Mouse (Mus musculus) heart, embryonic 15.5 days (tissue): Measurements from ENCODE around the gene Lif. TPM values are rescaled to one million over a fixed set of nuclear protein-coding genes. Genes with fewer than 3 reads are reported as not detected.

Source experiments
- ATAC-seq: fragments of 200-750 bp; cut with Nextera tagmentation; replicated peaks from 2 replicates; pipeline ENCODE4 v1.8.0; 2017; ENCODE audit warnings: low read depth, moderate TSS enrichment; ENCODE audit not compliant: insufficient number of reproducible peaks, insufficient read depth, low FRiP score
- H3K27ac ChIP-seq: fragments of 300-500 bp; sonication (generic); 2 replicates; pipeline ENCODE4 v1.5.1; 2015; ENCODE audit warnings: mild to moderate bottlenecking, inconsistent platforms
- H3K27me3 ChIP-seq: fragments of 300-500 bp; sonication (generic); 2 replicates; pipeline ENCODE4 v1.6.1; 2015; ENCODE audit warnings: inconsistent platforms
- H3K36me3 ChIP-seq: fragments of 300-500 bp; sonication (generic); 2 replicates; pipeline ENCODE4 v1.6.1; 2015; ENCODE audit warnings: mild to moderate bottlenecking, inconsistent platforms
- H3K4me1 ChIP-seq: fragments of 300-500 bp; sonication (generic); replicated peaks from 2 replicates; pipeline ENCODE4 v1.6.1; 2015; ENCODE audit warnings: inconsistent platforms
- H3K4me2 ChIP-seq: fragments of 300-500 bp; sonication (generic); 2 replicates; pipeline ENCODE4 v1.6.1; 2015; ENCODE audit warnings: inconsistent platforms, mild to moderate bottlenecking, moderate library complexity
- H3K4me3 ChIP-seq: fragments of 300-500 bp; sonication (generic); 2 replicates; pipeline ENCODE4 v1.5.1; 2015; ENCODE audit warnings: mild to moderate bottlenecking, inconsistent platforms
- H3K9ac ChIP-seq: fragments of 300-500 bp; sonication (generic); 2 replicates; pipeline ENCODE4 v1.6.1; 2015; ENCODE audit warnings: mild to moderate bottlenecking, inconsistent platforms
- H3K9me3 ChIP-seq: fragments of 300-500 bp; sonication (generic); replicated peaks from 2 replicates; pipeline ENCODE4 v1.6.1; 2016; ENCODE audit warnings: inconsistent platforms
- WGBS: fragments of 180-500 bp; shearing (Covaris S2); methylation state at CpG from one replicate; pipeline ENCODE4 v1.1.7; 2015; ENCODE audit warnings: mixed read lengths; 5-methylcytosine and 5-hydroxymethylcytosine counted together
- polyA plus RNA-seq: library from polyadenylated mRNA; unstranded; fragments of >200 nt; fragmentation: Nextera tagmentation; extraction: Ambion mirVana; gene quantifications from 2 replicates; pipeline ENCODE4 v1.2.1, GENCODE M21; 2015

The Lif gene
- polyA plus RNA-seq, 1 experiment from 2014 or later = 0.23 TPM

DNA sequence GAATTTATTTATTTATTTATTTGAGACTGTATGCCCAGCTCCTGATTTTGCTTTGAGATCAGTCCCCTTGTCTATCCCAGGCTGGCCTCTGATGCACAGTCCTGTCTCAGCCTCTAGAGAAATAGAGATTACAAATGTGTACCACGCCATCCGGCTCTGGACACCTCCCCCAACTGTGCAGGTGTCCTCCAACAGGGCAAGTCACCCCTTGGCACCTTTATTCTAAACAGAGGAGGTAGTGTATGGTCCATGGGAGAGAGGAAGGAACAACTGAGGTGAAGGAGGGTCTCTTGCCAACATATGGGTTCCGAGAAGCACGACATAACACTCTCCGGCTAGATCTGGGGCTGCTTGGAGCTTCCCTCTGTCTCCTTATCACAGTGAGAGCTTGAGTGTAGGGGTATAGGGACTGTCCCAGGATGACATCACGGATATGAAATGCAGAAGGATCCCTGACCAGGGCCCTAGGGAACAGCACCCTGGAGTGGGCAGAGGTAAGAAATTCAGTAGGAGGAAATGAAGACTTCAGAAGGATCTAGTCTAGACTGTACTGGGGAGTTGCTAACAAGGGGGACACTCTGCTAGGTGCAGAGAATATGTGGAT, 22.2 kb upstream of the Lif start:
- H3K27me3 ChIP-seq = 0 out of 2 replicates have a peak, but pooled peaks cover 4% of the 10 kb centered on the region
- H3K36me3 ChIP-seq = no peaks in the 10 kb centered on the region
- WGBS = 81% methylated on average over 6 of the region's 6 CpGs
- H3K4me3 ChIP-seq = no peak overlapping the region
- peaks cover 4% of the 10 kb centered on the region; the same call in 1 of the 2 replicates for H3K4me1 ChIP-seq
- no peak for ATAC-seq
- no peaks in the 10 kb centered on the region for H3K9me3 ChIP-seq
- no peak overlapping the region for H3K27ac ChIP-seq
- H3K4me2 ChIP-seq = no peak overlapping the region
- no peak overlapping the region for H3K9ac ChIP-seq

DNA sequence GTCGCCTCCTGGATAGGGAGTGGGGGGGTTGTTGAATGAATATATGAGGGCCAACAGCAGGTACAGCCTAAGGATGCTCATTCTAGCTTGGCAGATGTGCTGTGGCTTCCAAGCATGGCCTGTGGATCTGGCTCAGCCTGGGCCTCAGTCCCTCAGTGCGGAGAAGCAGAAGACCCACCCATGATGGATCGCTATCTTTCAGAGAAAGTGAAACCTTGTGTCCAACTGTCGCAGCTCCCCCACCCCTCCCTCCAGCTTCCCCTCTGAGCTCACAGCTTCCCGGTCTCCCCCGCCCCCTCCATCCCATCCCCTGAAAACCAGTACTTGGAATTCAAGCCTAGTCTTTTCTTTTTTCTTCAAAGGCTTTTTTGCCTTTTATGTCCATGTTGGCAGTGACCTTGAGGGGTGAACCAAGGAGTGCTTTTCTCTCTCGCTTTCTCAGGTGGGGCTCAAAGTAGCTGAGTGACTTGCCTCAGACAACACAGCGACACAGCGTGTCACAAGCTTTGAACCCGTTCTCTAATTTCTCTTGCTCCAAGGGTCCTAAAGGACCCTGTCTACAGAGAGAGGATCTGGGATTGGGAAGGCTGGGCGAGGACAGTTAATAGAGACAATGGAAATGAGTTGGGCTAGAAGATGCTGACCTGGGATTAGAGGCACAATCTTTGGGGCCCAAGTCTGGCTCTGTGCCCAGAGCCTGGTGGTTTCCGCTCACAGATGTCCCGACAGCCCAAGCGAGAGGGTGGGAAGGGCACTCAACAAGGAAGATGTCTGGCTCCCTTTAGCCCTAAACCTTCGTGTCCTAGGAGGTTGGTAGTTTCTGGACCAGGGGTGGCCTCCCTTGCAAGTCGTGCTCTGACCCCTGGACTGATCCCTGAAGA, 21.5 kb upstream of the Lif start, which contains the start of gene Osm:
Gene Osm, plus strand, starts transcription at position 756 of the 881 bp plus-strand sequence.
- H3K9ac ChIP-seq = no peak within 1 kb of the TSS
- peak within 1 kb of the TSS; percentile 4; the same call in 1 of the 2 replicates for H3K4me3 ChIP-seq
- H3K4me1 ChIP-seq = peaks cover 4% of the 10 kb centered on the region; the same call in 1 of the 2 replicates
- no peaks in the 10 kb centered on the region for H3K9me3 ChIP-seq
- WGBS = 58% methylated on average over 16 of the region's 16 CpGs
- no peaks in the 10 kb centered on the region for H3K36me3 ChIP-seq
- ATAC-seq = no peak
- 0 out of 2 replicates have a peak, but pooled peaks cover 4% of the 10 kb centered on the region for H3K27me3 ChIP-seq
- no peak within 1 kb of the TSS for H3K27ac ChIP-seq
- peak within 1 kb of the TSS; percentile 23; the same call in 1 of the 2 replicates for H3K4me2 ChIP-seq

DNA sequence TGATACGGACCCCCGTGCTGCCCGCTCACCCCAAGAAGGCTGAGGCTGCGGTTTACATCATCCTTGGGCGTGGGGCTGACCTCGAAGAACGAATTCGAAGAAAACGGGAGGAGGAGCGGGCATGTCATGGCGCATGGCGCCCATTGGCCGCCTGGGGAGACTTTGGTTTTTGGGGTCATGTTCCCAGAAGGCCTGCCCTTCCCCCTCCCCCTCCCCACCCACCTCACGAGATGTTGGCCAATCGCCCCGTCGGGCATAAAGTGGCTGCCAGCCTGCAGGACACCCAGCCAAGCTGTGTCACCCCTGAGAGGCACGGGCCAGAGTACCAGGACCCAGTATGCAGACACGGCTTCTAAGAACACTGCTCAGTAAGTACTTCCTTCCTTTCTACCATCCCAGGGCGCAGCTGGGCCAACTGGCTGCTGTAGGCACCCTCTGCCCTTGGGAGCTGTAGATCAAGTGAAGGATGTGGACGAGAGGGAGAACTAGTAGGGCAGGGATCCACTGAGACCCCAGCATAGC, 20.8 kb upstream of the Lif start:
- Histone ChIP-seq H3K27ac (no peak overlapping the region), H3K4me1 (peaks cover 4% of the 10 kb centered on the region; the same call in 1 of the 2 replicates), H3K4me2 (peak overlapping the region; percentile 23; the same call in 1 of the 2 replicates), H3K4me3 (no peak overlapping the region; the same call in 1 of the 2 replicates), H3K9ac (no peak overlapping the region), H3K36me3 (no peaks in the 10 kb centered on the region), H3K9me3 (no peaks in the 10 kb centered on the region), H3K27me3 (0 out of 2 replicates have a peak, but pooled peaks cover 4% of the 10 kb centered on the region)
- no peak for ATAC-seq
- 81% methylated on average over 21 of the region's 21 CpGs for WGBS

DNA sequence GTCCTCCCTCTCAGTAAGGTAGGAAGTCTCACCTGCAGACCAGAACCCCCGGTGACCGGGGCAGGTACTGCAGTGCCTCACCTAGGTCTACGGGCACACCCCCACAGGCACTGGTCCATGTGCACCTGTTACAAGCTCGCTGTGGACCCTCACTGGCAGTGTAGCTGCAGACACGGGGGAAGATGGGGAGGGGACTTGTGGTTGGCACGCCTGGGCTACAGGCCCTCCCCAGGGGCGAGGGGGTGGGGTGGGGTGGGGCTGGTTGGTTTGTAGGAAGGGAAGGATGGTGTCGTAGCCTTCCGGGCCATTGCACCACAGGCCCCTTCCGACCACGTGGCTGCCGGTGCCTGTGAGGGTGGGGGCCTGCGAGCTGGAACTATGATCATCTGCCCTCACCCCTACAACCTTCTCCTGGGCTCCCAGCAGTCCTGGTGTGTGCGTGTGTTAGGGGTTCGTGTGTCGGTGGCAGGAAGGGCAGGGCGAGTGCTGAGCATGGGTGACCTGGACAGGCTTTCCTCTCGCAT, 19.9 kb upstream of the Lif start:
- H3K4me3 ChIP-seq = peak overlapping the region; percentile 4; the same call in 1 of the 2 replicates

DNA sequence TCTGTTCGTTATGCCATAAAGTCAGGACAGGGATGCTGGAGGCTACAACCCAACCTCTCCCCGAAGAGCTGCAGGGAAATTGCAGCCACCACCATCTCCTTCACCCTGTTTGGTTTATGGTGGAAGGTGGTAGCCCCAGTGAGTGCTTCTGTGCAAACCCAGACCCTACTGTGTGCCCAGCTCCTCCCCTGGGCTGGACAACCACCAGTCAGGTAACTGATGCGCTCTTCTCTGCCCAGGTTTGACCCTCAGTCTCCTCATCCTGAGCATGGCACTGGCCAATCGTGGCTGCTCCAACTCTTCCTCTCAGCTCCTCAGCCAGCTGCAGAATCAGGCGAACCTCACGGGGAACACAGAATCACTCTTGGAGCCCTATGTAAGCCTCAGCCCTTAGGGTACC, 19.2 kb upstream of the Lif start:
- H3K36me3 ChIP-seq = no peaks in the 10 kb centered on the region
- H3K27ac ChIP-seq = no peak overlapping the region
- H3K4me1 ChIP-seq = peaks cover 4% of the 10 kb centered on the region; the same call in 1 of the 2 replicates
- WGBS = 83% methylated on average over 6 of the region's 6 CpGs
- no peak overlapping the region for H3K9ac ChIP-seq
- H3K4me3 ChIP-seq = no peak overlapping the region
- no peaks in the 10 kb centered on the region for H3K9me3 ChIP-seq
- no peak overlapping the region for H3K4me2 ChIP-seq
- no peak for ATAC-seq
- 0 out of 2 replicates have a peak, but pooled peaks cover 4% of the 10 kb centered on the region for H3K27me3 ChIP-seq

More for the DNA sequence above, 19.9 kb upstream of the Lif start:
- Histone ChIP-seq H3K27ac (no peak overlapping the region), H3K36me3 (no peaks in the 10 kb centered on the region), H3K4me1 (peaks cover 4% of the 10 kb centered on the region; the same call in 1 of the 2 replicates), H3K9me3 (no peaks in the 10 kb centered on the region), H3K27me3 (0 out of 2 replicates have a peak, but pooled peaks cover 4% of the 10 kb centered on the region), H3K4me2 (peak overlapping the region; percentile 23; the same call in 1 of the 2 replicates), H3K9ac (no peak overlapping the region)
- ATAC-seq = no peak
- 79% methylated on average over 18 of the region's 18 CpGs for WGBS

DNA sequence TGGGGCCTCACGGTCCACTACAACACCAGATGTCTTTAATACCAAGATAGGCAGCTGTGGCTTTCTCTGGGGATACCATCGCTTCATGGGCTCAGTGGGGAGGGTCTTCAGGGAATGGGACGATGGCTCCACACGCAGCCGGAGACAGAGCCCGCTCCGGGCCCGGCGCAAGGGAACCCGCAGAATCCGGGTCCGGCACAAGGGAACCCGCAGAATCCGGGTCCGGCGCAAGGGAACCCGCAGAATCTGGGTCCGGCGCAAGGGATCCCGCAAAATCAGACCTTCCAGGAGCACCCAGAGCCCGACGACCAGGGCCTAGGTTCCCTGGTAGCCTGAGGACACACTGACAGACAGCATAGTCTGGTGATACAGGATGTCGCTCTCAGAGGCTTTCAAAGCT, 17.7 kb upstream of the Lif start:
- no peak overlapping the region for H3K27ac ChIP-seq
- no peaks in the 10 kb centered on the region for H3K9me3 ChIP-seq
- no peaks in the 10 kb centered on the region for H3K36me3 ChIP-seq
- WGBS = 84% methylated on average over 23 of the region's 23 CpGs
- no peak for ATAC-seq
- 0 out of 2 replicates have a peak, but pooled peaks cover 4% of the 10 kb centered on the region for H3K27me3 ChIP-seq
- H3K4me3 ChIP-seq = no peak overlapping the region
- peaks cover 4% of the 10 kb centered on the region; the same call in 1 of the 2 replicates for H3K4me1 ChIP-seq
- no peak overlapping the region for H3K9ac ChIP-seq
- no peak overlapping the region for H3K4me2 ChIP-seq

DNA sequence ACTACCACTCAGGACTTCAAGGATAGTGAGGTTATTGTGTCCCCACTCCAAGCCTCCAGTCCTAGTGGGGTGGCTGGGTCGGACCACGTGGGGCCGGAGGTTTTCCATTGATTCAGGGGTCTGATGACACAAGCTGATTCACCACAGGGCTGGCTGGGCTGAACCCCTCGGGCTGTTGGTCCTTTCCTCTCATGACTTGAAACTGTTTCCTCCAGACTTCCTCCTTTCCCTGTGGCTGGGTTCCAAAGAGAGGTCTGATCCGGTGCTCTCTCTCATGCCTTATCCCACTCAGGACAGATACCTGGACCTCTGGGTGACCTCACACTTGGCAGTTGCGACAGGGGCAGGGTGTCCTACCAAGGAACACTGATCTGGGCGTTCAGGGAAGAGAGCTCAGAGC, 17.2 kb upstream of the Lif start:
- Histone ChIP-seq H3K36me3 (no peaks in the 10 kb centered on the region), H3K9ac (no peak overlapping the region), H3K4me2 (no peak overlapping the region), H3K27me3 (0 out of 2 replicates have a peak, but pooled peaks cover 4% of the 10 kb centered on the region), H3K4me1 (peaks cover 4% of the 10 kb centered on the region; the same call in 1 of the 2 replicates), H3K27ac (no peak overlapping the region), H3K4me3 (no peak overlapping the region), H3K9me3 (no peaks in the 10 kb centered on the region)
- WGBS = 49% methylated on average over 7 of the region's 7 CpGs
- ATAC-seq = no peak

DNA sequence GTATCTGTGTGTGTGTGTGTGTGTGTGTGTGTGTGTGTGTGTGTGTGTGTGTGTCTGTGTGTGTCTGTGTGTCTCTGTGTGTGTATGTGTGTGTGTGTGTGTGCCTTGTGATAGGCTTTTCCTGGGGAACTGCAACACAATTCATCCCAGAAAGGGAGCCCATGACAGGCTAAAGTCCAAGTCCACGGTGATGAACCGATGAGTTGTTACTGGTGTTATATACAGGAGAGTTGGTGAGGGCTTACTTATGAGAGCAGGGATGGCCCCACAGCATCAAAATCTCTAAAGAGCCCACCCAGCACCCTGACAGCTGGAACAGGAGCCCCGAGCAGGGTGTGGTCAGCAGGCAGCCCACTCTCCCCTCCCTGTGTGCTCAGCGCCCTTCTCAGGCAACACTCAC, 16.2 kb upstream of the Lif start:
- H3K36me3 ChIP-seq = no peaks in the 10 kb centered on the region
- no peaks in the 10 kb centered on the region for H3K9me3 ChIP-seq
- ATAC-seq = no peak
- no peak overlapping the region for H3K27ac ChIP-seq
- no peak overlapping the region for H3K9ac ChIP-seq
- no peak overlapping the region for H3K4me3 ChIP-seq
- 0 out of 2 replicates have a peak, but pooled peaks cover 4% of the 10 kb centered on the region for H3K27me3 ChIP-seq
- peaks cover 3% of the 10 kb centered on the region; the same call in 1 of the 2 replicates for H3K4me1 ChIP-seq
- WGBS = 73% methylated on average over 4 of the region's 4 CpGs
- no peak overlapping the region for H3K4me2 ChIP-seq

DNA sequence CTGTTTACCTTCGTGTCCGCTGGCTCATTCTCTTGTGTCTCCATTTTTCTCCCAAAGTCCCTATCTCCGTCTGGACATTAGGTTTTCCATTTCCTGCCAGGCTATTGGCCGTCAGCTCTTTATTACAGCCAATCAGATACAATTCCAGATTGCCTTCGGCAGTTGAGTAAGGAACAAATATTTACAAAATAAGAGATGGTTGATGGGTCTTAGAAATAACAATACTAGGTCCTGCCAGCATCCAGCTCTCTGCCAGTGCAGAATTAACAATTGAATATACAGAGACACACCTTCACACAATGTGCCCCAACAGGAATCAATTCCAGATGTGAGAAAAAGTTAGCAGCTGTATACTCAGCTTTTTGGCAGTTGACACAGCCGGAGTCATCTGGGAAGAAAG, 11.2 kb upstream of the Lif start:
- Histone ChIP-seq H3K9me3 (no peaks in the 10 kb centered on the region), H3K36me3 (no peaks in the 10 kb centered on the region), H3K4me2 (no peak overlapping the region), H3K9ac (no peak overlapping the region), H3K4me3 (no peak overlapping the region), H3K4me1 (no peaks in the 10 kb centered on the region), H3K27ac (no peak overlapping the region), H3K27me3 (no peaks in the 10 kb centered on the region)
- no peak for ATAC-seq
- 61% methylated on average over 6 of the region's 6 CpGs for WGBS

DNA sequence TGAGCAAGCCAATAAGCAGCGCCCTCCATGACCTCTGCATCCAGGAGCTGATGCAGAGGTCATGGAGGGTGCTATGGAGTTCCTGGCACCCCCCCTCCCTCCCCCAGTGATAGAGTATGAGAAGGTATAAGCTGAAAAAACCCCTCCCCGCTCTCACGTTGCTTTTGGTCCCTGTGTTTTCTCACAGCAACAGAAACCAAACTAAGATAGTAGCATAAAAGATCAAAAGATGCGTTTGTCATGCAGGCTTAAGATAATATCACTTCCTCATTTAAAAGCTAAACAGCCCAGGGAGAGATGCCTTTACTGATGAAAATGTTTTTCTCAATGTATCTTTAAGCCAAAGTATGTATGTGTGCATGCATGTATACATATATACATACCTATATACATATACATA, 10.7 kb upstream of the Lif start:
- H3K36me3 ChIP-seq = no peaks in the 10 kb centered on the region

More for the DNA sequence above, 10.7 kb upstream of the Lif start:
- ATAC-seq = no peak
- Histone ChIP-seq H3K9me3 (no peaks in the 10 kb centered on the region), H3K4me1 (no peaks in the 10 kb centered on the region), H3K27me3 (no peaks in the 10 kb centered on the region), H3K27ac (no peak overlapping the region), H3K4me3 (no peak overlapping the region), H3K9ac (no peak overlapping the region), H3K4me2 (no peak overlapping the region)
- WGBS = 62% methylated on average over 4 of the region's 4 CpGs
